ENCODE assay signal across 9 mouse cellular contexts in genomic region chr10:95254453-95255001, GRCm38 (mm10).
DNase-seq lines count a peak whose midpoint lies in the region; ATAC-seq lines count a peak whose summit lies in the region.
"Had no signal": no experiment of that assay in that cellular context is flagged by ENCODE, and none has a peak within 500 bp of the region (broad histone marks: within the 10 kb centered on the region; RNA-seq: fewer than 3 reads in every experiment).

No protein-coding gene starts in this region.

- WGBS in midbrain, embryonic 14.5 days, result 27% methylated on average over 13 of the region's 13 CpGs

- no peak overlapping the region for H3K27ac ChIP-seq in midbrain, embryonic 14.5 days (replicated peaks; ENCODE audit: low read depth, low read length)

- no peaks in the 10 kb centered on the region for H3K9me3 ChIP-seq in midbrain, embryonic 14.5 days (ENCODE audit: control insufficient read depth, low read length)

- peaks cover 28% of the 10 kb centered on the region for H3K4me1 ChIP-seq in midbrain, embryonic 14.5 days (ENCODE audit: control insufficient read depth, insufficient read depth, low read length)

- H3K9ac ChIP-seq in midbrain, embryonic 14.5 days (replicated peaks; ENCODE audit: low read length), result 0 out of 2 replicates have a peak overlapping the region, but pooled peaks have one; percentile 16

- peak; percentile 50 to 61 for DNase-seq in left cerebral cortex, postnatal 25 days (ENCODE audit: low spot score in 2 of 2)
- DNase-seq in left cerebral cortex, adult 8-10 months (ENCODE audit: low spot score in 2 of 2), result no peak
- DNase-seq in cerebellum, adult 11 months, result peak; percentile 37
- DNase-seq in gastrocnemius, postnatal 36 days, result peak; percentile 29 to 41
- DNase-seq in kidney, postnatal 14 days, result peak; percentile 41
- DNase-seq in midbrain, embryonic 14.5 days, result peak; percentile 54
- DNase-seq in spleen, adult 12 weeks (ENCODE audit: low spot score), result no peak

- H3K4me2 ChIP-seq in midbrain, embryonic 14.5 days (ENCODE audit: low read length), result peak overlapping the region; percentile 25; the same call in 1 of the 2 replicates

- H3K27me3 ChIP-seq in midbrain, embryonic 14.5 days (ENCODE audit: control insufficient read depth, insufficient read depth, low read length), result no peaks in the 10 kb centered on the region
- H3K27me3 ChIP-seq: Patski had no signal

- H3K36me3 ChIP-seq in midbrain, embryonic 14.5 days (ENCODE audit: control insufficient read depth, insufficient read depth, low read length), result no peaks in the 10 kb centered on the region

- no peak overlapping the region for H3K4me3 ChIP-seq in midbrain, embryonic 14.5 days (replicated peaks; ENCODE audit: low read depth, low read length)

- no peak for ATAC-seq in midbrain, embryonic 14.5 days (ENCODE audit: low FRiP score, low TSS enrichment)
- no peak for ATAC-seq in megakaryocyte-erythroid progenitor cell, adult 5-6 weeks (replicated peaks; ENCODE audit: low FRiP score, low TSS enrichment, poor library complexity, severe bottlenecking)
- ATAC-seq: Patski had no signal

- intact Hi-C loops in left cerebral cortex, postnatal 25 days (cut with DNase I), result no loop called here
- intact Hi-C loops in gastrocnemius, postnatal 36 days (cut with DNase I), result no loop called here

Comparison
In these comparisons a context has a peak if more than half of its experiments do, and no peak if none do; other contexts are left out.
1. DNase-seq: peak in left cerebral cortex, postnatal 25 days (2 of 2), cerebellum, adult 11 months (single experiment), gastrocnemius, postnatal 36 days (2 of 2), kidney, postnatal 14 days (single experiment) and midbrain, embryonic 14.5 days (single experiment); none in left cerebral cortex, adult 8-10 months (0 of 2) and spleen, adult 12 weeks (single experiment).